In genomic region chr16:77536314-77536713, GRCm38 (mm10) we compare ENCODE assay signal across 11 mouse cellular contexts.
DNase-seq lines count a peak whose midpoint lies in the region; ATAC-seq and TF ChIP-seq lines count a peak whose summit lies in the region.
"Had no signal": no experiment of that assay in that cellular context is flagged by ENCODE, and none has a peak within 500 bp of the region (broad histone marks: within the 10 kb centered on the region; RNA-seq: fewer than 3 reads in every experiment).

No protein-coding gene starts in this region.

- no peak for DNase-seq in kidney, postnatal 0 days (ENCODE audit: low spot score)
- DNase-seq in kidney, postnatal 14 days, result no peak
- peak; percentile 79 for DNase-seq in midbrain, embryonic 14.5 days
- no peak for DNase-seq in liver, embryonic 11.5 days (ENCODE audit: low spot score)
- no peak for DNase-seq in liver
- DNase-seq: kidney, postnatal 25 days; lung, postnatal 14 days; thymus, adult 18-20 months had no signal

- no peak for ATAC-seq in kidney, postnatal 0 days (replicated peaks; ENCODE audit: low FRiP score, low read depth)
- ATAC-seq in forebrain, embryonic 16.5 days, result peak; percentile 83
- peak; percentile 73 for ATAC-seq in midbrain, embryonic 14.5 days (ENCODE audit: low FRiP score, low TSS enrichment)
- no peak for ATAC-seq in liver, embryonic 11.5 days (replicated peaks; ENCODE audit: low FRiP score)
- ATAC-seq in granulocyte monocyte progenitor cell, adult 5-6 weeks (replicated peaks; ENCODE audit: poor library complexity, severe bottlenecking), result no peak

- H3K4me2 ChIP-seq in kidney, postnatal 0 days (ENCODE audit: low read length), result peak overlapping the region; percentile 35
- peak overlapping the region; percentile 60 for H3K4me2 ChIP-seq in forebrain, embryonic 16.5 days (ENCODE audit: low read length)
- H3K4me2 ChIP-seq in midbrain, embryonic 14.5 days (ENCODE audit: low read length), result peak overlapping the region; percentile 56
- no peak overlapping the region for H3K4me2 ChIP-seq in liver, embryonic 11.5 days

- H3K4me3 ChIP-seq in kidney, postnatal 0 days (replicated peaks; ENCODE audit: low read depth, low read length), result no peak overlapping the region
- peak overlapping the region; percentile 46 for H3K4me3 ChIP-seq in cortical plate, adult 2 months (ENCODE audit: insufficient read depth, low read length)
- peak overlapping the region; percentile 45 for H3K4me3 ChIP-seq in forebrain, embryonic 16.5 days (replicated peaks; ENCODE audit: low read length)
- peak overlapping the region; percentile 30 for H3K4me3 ChIP-seq in midbrain, embryonic 14.5 days (replicated peaks; ENCODE audit: low read depth, low read length)
- no peak overlapping the region for H3K4me3 ChIP-seq in liver, embryonic 11.5 days (ENCODE audit: low read depth, low read length)

- H3K4me1 ChIP-seq in kidney, postnatal 0 days (replicated peaks; ENCODE audit: insufficient read depth, low read length), result no peaks in the 10 kb centered on the region
- no peaks in the 10 kb centered on the region for H3K4me1 ChIP-seq in cortical plate, adult 2 months (ENCODE audit: control insufficient read depth, insufficient read depth, low read length)
- H3K4me1 ChIP-seq in forebrain, embryonic 16.5 days (replicated peaks; ENCODE audit: control insufficient read depth, insufficient read depth, low read length), result peaks cover 18% of the 10 kb centered on the region
- H3K4me1 ChIP-seq in midbrain, embryonic 14.5 days (ENCODE audit: control insufficient read depth, insufficient read depth, low read length), result peaks cover 18% of the 10 kb centered on the region
- no peaks in the 10 kb centered on the region for H3K4me1 ChIP-seq in liver, embryonic 11.5 days (replicated peaks; ENCODE audit: control insufficient read depth, insufficient read depth, low read length)

- H3K36me3 ChIP-seq in kidney, postnatal 0 days (ENCODE audit: insufficient read depth, low read length), result no peaks in the 10 kb centered on the region
- no peaks in the 10 kb centered on the region for H3K36me3 ChIP-seq in forebrain, embryonic 16.5 days (ENCODE audit: control insufficient read depth, insufficient read depth)
- H3K36me3 ChIP-seq in midbrain, embryonic 14.5 days (ENCODE audit: control insufficient read depth, insufficient read depth, low read length), result no peaks in the 10 kb centered on the region
- H3K36me3 ChIP-seq in liver, embryonic 11.5 days (ENCODE audit: control insufficient read depth, insufficient read depth, low read length), result no peaks in the 10 kb centered on the region

- TF ChIP-seq CTCF in kidney, postnatal 0 days (IDR thresholded peaks at IDR 0.05; ENCODE audit: low read depth), result no peak
- no peak for TF ChIP-seq CTCF in cortical plate, adult 2 months (IDR thresholded peaks at IDR 0.05; ENCODE audit: extremely low read depth, insufficient read depth, low read length)

- no peak overlapping the region for H3K9ac ChIP-seq in kidney, postnatal 0 days (ENCODE audit: low read depth, low read length)
- peak overlapping the region; percentile 67 for H3K9ac ChIP-seq in forebrain, embryonic 16.5 days (replicated peaks; ENCODE audit: low read depth, low read length)
- peak overlapping the region; percentile 67 for H3K9ac ChIP-seq in midbrain, embryonic 14.5 days (replicated peaks; ENCODE audit: low read length)
- no peak overlapping the region for H3K9ac ChIP-seq in liver, embryonic 11.5 days (ENCODE audit: low read depth, low read length)

- H3K27me3 ChIP-seq in kidney, postnatal 0 days (ENCODE audit: insufficient read depth, low read length), result no peaks in the 10 kb centered on the region
- H3K27me3 ChIP-seq in forebrain, embryonic 16.5 days (replicated peaks; ENCODE audit: control insufficient read depth, insufficient read depth, low read length), result no peaks in the 10 kb centered on the region
- no peaks in the 10 kb centered on the region for H3K27me3 ChIP-seq in midbrain, embryonic 14.5 days (ENCODE audit: control insufficient read depth, insufficient read depth, low read length)
- H3K27me3 ChIP-seq in liver, embryonic 11.5 days (replicated peaks; ENCODE audit: control insufficient read depth, insufficient read depth, low read length), result no peaks in the 10 kb centered on the region

- no peak for TF ChIP-seq POLR2A in cortical plate, adult 2 months (IDR thresholded peaks at IDR 0.05; ENCODE audit: extremely low read depth, insufficient read depth, low read length)

- no peak overlapping the region for H3K27ac ChIP-seq in kidney, postnatal 0 days
- 0 out of 2 replicates have a peak overlapping the region, but pooled peaks have one; percentile 2 for H3K27ac ChIP-seq in cortical plate, adult 2 months (ENCODE audit: insufficient read depth, low read length)
- H3K27ac ChIP-seq in forebrain, embryonic 16.5 days (ENCODE audit: low read length), result peak overlapping the region; percentile 97
- peak overlapping the region; percentile 97 for H3K27ac ChIP-seq in midbrain, embryonic 14.5 days (replicated peaks; ENCODE audit: low read depth, low read length)
- no peak overlapping the region for H3K27ac ChIP-seq in liver, embryonic 11.5 days (ENCODE audit: low read depth, low read length)

- 67% methylated on average over 6 of the region's 6 CpGs for WGBS in kidney, postnatal 0 days
- 16% methylated on average over 6 of the region's 6 CpGs for WGBS in forebrain, embryonic 16.5 days
- 9% methylated on average over 6 of the region's 6 CpGs for WGBS in midbrain, embryonic 14.5 days
- 73% methylated on average over 6 of the region's 6 CpGs for WGBS in liver, embryonic 11.5 days

- no peaks in the 10 kb centered on the region for H3K9me3 ChIP-seq in kidney, postnatal 0 days (replicated peaks; ENCODE audit: low read length)
- no peaks in the 10 kb centered on the region for H3K9me3 ChIP-seq in forebrain, embryonic 16.5 days (ENCODE audit: control insufficient read depth, low read length)
- H3K9me3 ChIP-seq in midbrain, embryonic 14.5 days (ENCODE audit: control insufficient read depth, low read length), result no peaks in the 10 kb centered on the region
- H3K9me3 ChIP-seq in liver, embryonic 11.5 days (ENCODE audit: control insufficient read depth, low read length), result no peaks in the 10 kb centered on the region

Comparison
In these comparisons a context has a peak if more than half of its experiments do, and no peak if none do; other contexts are left out.
1. ATAC-seq: peak in forebrain, embryonic 16.5 days (single experiment) and midbrain, embryonic 14.5 days (single experiment); none in kidney, postnatal 0 days (single experiment), liver, embryonic 11.5 days (single experiment) and granulocyte monocyte progenitor cell, adult 5-6 weeks (single experiment).
2. H3K27ac ChIP-seq: peak in cortical plate, adult 2 months (single experiment), forebrain, embryonic 16.5 days (single experiment) and midbrain, embryonic 14.5 days (single experiment); none in kidney, postnatal 0 days (single experiment) and liver, embryonic 11.5 days (single experiment).
3. H3K4me3 ChIP-seq: peak in cortical plate, adult 2 months (single experiment), forebrain, embryonic 16.5 days (single experiment) and midbrain, embryonic 14.5 days (single experiment); none in kidney, postnatal 0 days (single experiment) and liver, embryonic 11.5 days (single experiment).
4. H3K9ac ChIP-seq: peak in forebrain, embryonic 16.5 days (single experiment) and midbrain, embryonic 14.5 days (single experiment); none in kidney, postnatal 0 days (single experiment) and liver, embryonic 11.5 days (single experiment).